Mouse (Mus musculus) heart, postnatal 0 days (tissue): ENCODE data around the gene Gm49358. TPM values are rescaled to one million over a fixed set of nuclear protein-coding genes. Genes with fewer than 3 reads are reported as not detected.

Experiments
- ATAC-seq: fragments of 200-750 bp; cut with Nextera tagmentation; 2 replicates; pipeline ENCODE4 v1.8.0; 2017; ENCODE audit warnings: low read depth, moderate number of reproducible peaks, moderate library complexity; ENCODE audit not compliant: insufficient read depth
- DNase-seq: peaks from one replicate; pipeline ENCODE4 v3.0.0-alpha.2; 2016; ENCODE audit warnings: low spot score
- H3K27ac ChIP-seq: fragments of 300-500 bp; sonication (generic); 2 replicates; pipeline ENCODE4 v1.5.1; 2014; ENCODE audit warnings: low read depth, mild to moderate bottlenecking
- H3K27me3 ChIP-seq: fragments of 300-500 bp; sonication (generic); 2 replicates; pipeline ENCODE4 v1.6.1; 2014; ENCODE audit warnings: low read length, mixed read lengths; ENCODE audit not compliant: control insufficient read depth, insufficient read depth
- H3K36me3 ChIP-seq: fragments of 300-500 bp; sonication (generic); replicated peaks from 2 replicates; pipeline ENCODE4 v1.6.1; 2014; ENCODE audit warnings: low read length, mixed read lengths; ENCODE audit not compliant: control insufficient read depth, insufficient read depth
- H3K4me1 ChIP-seq: fragments of 300-500 bp; sonication (generic); 2 replicates; pipeline ENCODE4 v1.6.1; 2014; ENCODE audit warnings: antibody characterized with exemption; ENCODE audit not compliant: control insufficient read depth, insufficient read depth
- H3K4me2 ChIP-seq: fragments of 300-500 bp; sonication (generic); 2 replicates; pipeline ENCODE4 v1.6.1; 2014; ENCODE audit warnings: low read depth, mild to moderate bottlenecking, low read length, moderate library complexity
- H3K4me3 ChIP-seq: fragments of 300-500 bp; sonication (generic); 2 replicates; pipeline ENCODE4 v1.5.1; 2014; ENCODE audit warnings: low read depth, low read length
- H3K9ac ChIP-seq: fragments of 300-500 bp; sonication (generic); replicated peaks from 2 replicates; pipeline ENCODE4 v1.6.1; 2014; ENCODE audit warnings: low read depth, low read length, mixed read lengths
- H3K9me3 ChIP-seq: fragments of 300-500 bp; sonication (generic); replicated peaks from 2 replicates; pipeline ENCODE4 v1.6.1; 2016; ENCODE audit warnings: low read length; ENCODE audit not compliant: control insufficient read depth
- CTCF ChIP-seq: IDR thresholded peaks from 2 replicates; pipeline ENCODE4 v1.5.1; 2016; ENCODE audit warnings: antibody characterized with exemption, control low read depth, low read depth
- EP300 ChIP-seq: IDR thresholded peaks from 2 replicates; pipeline ENCODE4 v1.6.1; 2016; ENCODE audit warnings: antibody characterized with exemption, low read depth
- WGBS: fragments of 180-500 bp; shearing (Covaris S2); extraction: QIAGEN DNeasy Blood & Tissue Kit; methylation state at CpG from one replicate; pipeline ENCODE4 v1.1.7; 2014; 5-methylcytosine and 5-hydroxymethylcytosine counted together
- polyA plus RNA-seq: library from polyadenylated mRNA; unstranded; fragments of >200 nt; fragmentation: Nextera tagmentation; extraction: Ambion mirVana; gene quantifications from 2 replicates; pipeline ENCODE4 v1.2.1, GENCODE M21; 2015
- total RNA-seq: library from RNA; depleted of rRNA; stranded (reverse); fragments of >200 nt; gene quantifications from 2 replicates; pipeline ENCODE4 v1.2.3, GENCODE M21; 2014; ENCODE audit warnings: low replicate concordance; rRNA removed

Gene Gm49358
- total RNA-seq (11.4 and 36.1 TPM in 2 replicates), polyA plus RNA-seq (not detected in 2 replicates)

DNA sequence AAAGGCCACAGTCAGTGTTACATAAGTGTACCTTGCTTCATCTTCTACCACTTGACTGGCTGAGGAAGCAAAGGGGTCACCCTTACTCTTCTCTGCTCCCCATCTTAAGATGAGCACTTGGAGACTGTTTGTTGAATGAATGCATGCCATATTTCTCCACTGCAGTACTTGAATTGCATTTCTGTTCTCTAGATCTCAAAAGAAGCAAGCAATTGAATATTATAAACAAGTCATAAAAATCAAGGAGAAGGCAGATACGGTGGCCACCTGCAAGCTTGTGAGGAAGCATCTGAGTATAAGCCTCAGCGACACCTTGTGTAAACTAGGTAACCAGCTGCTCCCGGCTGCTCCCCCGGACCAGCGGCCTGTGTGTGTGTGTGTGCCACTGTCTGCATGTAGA, at the start of gene Gm49358:
Gene Gm49358, plus strand, starts transcription at position 301 of the 400 bp plus-strand sequence.
- H3K27ac ChIP-seq = no peak within 1 kb of the TSS
- H3K9ac ChIP-seq = no peak within 1 kb of the TSS
- H3K4me3 ChIP-seq = no peak within 1 kb of the TSS
- no peaks in the 10 kb centered on the region for H3K27me3 ChIP-seq
- H3K9me3 ChIP-seq = no peaks in the 10 kb centered on the region
- H3K4me1 ChIP-seq = no peaks in the 10 kb centered on the region
- 91% methylated on average over 5 of the region's 5 CpGs for WGBS
- no peaks in the 10 kb centered on the region for H3K36me3 ChIP-seq
- DNase-seq (no peak), ATAC-seq (no peak)
- TF ChIP-seq CTCF (no peak), EP300 (no peak)
- no peak within 1 kb of the TSS for H3K4me2 ChIP-seq

- peak overlapping the region; percentile 38 for H3K4me3 ChIP-seq
- ATAC-seq = peak; percentile 51; the same call in 1 of the 2 replicates
Observed at GRCm38 (mm10) chr10:86727548-86727980, 36.2 kb upstream of the Gm49358 start.

DNA sequence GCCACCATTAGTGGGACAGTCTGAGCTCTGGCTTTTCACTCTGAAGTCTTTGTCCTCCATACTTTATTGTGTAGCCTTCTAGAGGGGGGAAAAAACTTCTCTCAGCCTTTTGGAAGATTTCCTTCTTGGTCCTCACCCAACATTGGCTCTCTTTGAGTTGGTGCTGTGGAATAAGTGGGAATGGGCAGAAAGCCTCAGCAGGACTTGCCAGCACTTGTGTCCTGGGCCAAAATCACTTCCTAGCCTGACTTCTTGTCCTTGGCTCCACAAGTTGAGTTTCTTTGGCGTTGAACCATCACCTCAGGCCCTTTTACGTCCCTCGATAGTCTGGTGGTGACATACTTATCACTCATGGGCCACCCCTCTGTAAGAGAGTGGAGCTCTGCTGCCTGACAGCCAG, 35.6 kb upstream of the Gm49358 start:
- H3K4me1 ChIP-seq = peaks cover 9% of the 10 kb centered on the region
- H3K4me2 ChIP-seq = peak overlapping the region; percentile 65; the same call in 1 of the 2 replicates
- no peak for TF ChIP-seq CTCF
- DNase-seq (no peak), ATAC-seq (no peak)
- no peak overlapping the region for H3K4me3 ChIP-seq
- no peak overlapping the region for H3K9ac ChIP-seq
- H3K27me3 ChIP-seq = no peaks in the 10 kb centered on the region
- H3K36me3 ChIP-seq = no peaks in the 10 kb centered on the region
- H3K9me3 ChIP-seq = no peaks in the 10 kb centered on the region
- 64% methylated on average over 3 of the region's 3 CpGs for WGBS
- peak overlapping the region; percentile 17 for H3K27ac ChIP-seq

More at GRCm38 (mm10) chr10:86727548-86727980, 36.2 kb upstream of the Gm49358 start:
- Histone ChIP-seq H3K4me2 (peak overlapping the region; percentile 65), H3K36me3 (no peaks in the 10 kb centered on the region), H3K4me1 (peaks cover 9% of the 10 kb centered on the region), H3K27ac (peak overlapping the region; percentile 17), H3K9ac (peak overlapping the region; percentile 42; the same call in 1 of the 2 replicates), H3K27me3 (no peaks in the 10 kb centered on the region), H3K9me3 (no peaks in the 10 kb centered on the region)
- WGBS = 3% methylated on average over 12 of the region's 12 CpGs
- no peak for TF ChIP-seq CTCF
- TF ChIP-seq EP300 = no peak
- DNase-seq = peak; percentile 44

- H3K27ac ChIP-seq = no peak overlapping the region
- TF ChIP-seq CTCF (peak; percentile 75), EP300 (no peak)
- DNase-seq (peak; percentile 83), ATAC-seq (peak; percentile 33; the same call in 1 of the 2 replicates)
- peak overlapping the region; percentile 68 for H3K4me2 ChIP-seq
- peak overlapping the region; percentile 45 for H3K4me3 ChIP-seq
- 14% methylated on average over 22 of the region's 22 CpGs for WGBS
- H3K27me3 ChIP-seq = no peaks in the 10 kb centered on the region
- no peaks in the 10 kb centered on the region for H3K36me3 ChIP-seq
- H3K4me1 ChIP-seq = peaks cover 9% of the 10 kb centered on the region
- no peaks in the 10 kb centered on the region for H3K9me3 ChIP-seq
- peak overlapping the region; percentile 32 for H3K9ac ChIP-seq
Observed at GRCm38 (mm10) chr10:86730823-86731499, 32.8 kb upstream of the Gm49358 start.

- no peak for TF ChIP-seq CTCF
- no peak for TF ChIP-seq EP300
- WGBS = 38% methylated on average over 2 of the region's 2 CpGs
Observed at GRCm38 (mm10) chr10:86731500-86731863, 32.3 kb upstream of the Gm49358 start.

DNA sequence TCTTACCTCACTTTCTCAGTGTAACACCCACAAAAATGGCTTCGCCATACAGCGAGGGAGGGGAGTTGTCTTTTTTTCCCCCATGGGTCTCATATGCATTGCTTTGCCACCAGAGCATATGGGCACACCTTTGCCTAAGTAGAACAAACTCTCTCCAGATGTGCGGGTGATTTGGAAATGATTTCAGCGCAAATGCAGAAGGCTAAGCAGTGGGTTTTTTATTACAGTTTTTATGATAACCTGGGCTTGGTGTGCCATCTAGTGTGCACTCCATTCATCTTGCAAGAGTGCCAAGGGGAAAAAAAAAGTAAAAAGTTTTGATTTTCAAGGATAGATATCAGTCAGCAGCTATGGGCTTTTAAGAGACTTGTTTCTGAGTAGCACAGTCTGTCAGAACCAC, 28.7 kb upstream of the Gm49358 start:
- Histone ChIP-seq H3K4me3 (no peak overlapping the region), H3K9ac (no peak overlapping the region), H3K9me3 (no peaks in the 10 kb centered on the region), H3K27me3 (no peaks in the 10 kb centered on the region), H3K4me2 (no peak overlapping the region), H3K27ac (no peak overlapping the region), H3K36me3 (no peaks in the 10 kb centered on the region), H3K4me1 (no peaks in the 10 kb centered on the region; the same call in 1 of the 2 replicates)
- TF ChIP-seq CTCF (no peak), EP300 (no peak)
- ATAC-seq (no peak), DNase-seq (no peak)
- 88% methylated on average over 4 of the region's 4 CpGs for WGBS

More at GRCm38 (mm10) chr10:86731500-86731863, 32.3 kb upstream of the Gm49358 start:
- DNase-seq (no peak), ATAC-seq (no peak)
- no peak overlapping the region for H3K9ac ChIP-seq
- no peak overlapping the region for H3K27ac ChIP-seq
- peaks cover 9% of the 10 kb centered on the region for H3K4me1 ChIP-seq
- H3K27me3 ChIP-seq = no peaks in the 10 kb centered on the region
- no peaks in the 10 kb centered on the region for H3K36me3 ChIP-seq
- no peak overlapping the region for H3K4me3 ChIP-seq
- H3K9me3 ChIP-seq = no peaks in the 10 kb centered on the region
- no peak overlapping the region for H3K4me2 ChIP-seq
